Mouse (Mus musculus) Muller cell, postnatal 12 days (primary cell): Measurements from ENCODE around the gene Ccdc173.
A peak's percentile ranks its signal among the peaks of the same experiment; 100 is the strongest.
"Not testable (repeated sequence)": the region's sequence is repeated elsewhere in the genome, so short reads cannot be mapped to it uniquely, and the experiment has no call there.

Experiments used
- DNase-seq: peaks from one replicate; pipeline ENCODE4 v3.0.0-alpha.2; 2015; ENCODE audit errors: inconsistent ontology term

Gene Ccdc173

DNA sequence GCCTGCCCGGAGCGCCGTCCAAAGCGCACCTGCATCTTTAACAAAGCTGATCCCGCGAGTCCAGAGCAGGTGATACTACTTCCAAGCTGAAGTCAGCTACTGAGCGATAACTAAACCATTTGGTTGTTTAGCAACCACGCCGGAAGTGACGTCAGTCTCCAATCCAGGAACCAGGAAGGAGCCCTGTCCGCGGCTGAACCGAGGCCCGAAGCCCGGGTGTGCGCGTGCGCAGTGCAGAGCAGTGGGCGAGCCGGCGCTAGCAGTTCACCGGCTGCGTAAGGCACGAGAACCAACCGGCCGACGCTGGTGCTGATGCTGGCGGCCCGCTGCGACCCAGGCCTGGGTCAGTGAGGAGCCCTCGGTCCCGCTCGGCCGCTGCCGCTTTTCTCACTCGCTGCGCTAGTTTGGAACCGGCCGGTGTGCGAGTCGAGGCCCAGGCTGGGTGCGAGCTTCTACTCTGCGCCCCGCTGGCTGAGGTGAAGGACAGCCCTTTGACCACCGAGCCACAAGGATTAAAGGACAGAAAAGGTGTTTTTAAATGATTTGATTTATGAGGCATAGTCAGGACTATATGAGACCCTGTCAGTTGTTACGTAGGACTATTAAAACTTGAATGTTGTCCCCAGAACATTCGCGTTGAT lies at the start of gene Ccdc173, which contains the start of gene Phospho2:
Gene Ccdc173 (minus strand): TSS at position 147 of the 641 bp plus-strand sequence.
Gene Phospho2 (plus strand): TSS at position 195 of the 641 bp plus-strand sequence.
- DNase-seq = peak; percentile 97

DNA sequence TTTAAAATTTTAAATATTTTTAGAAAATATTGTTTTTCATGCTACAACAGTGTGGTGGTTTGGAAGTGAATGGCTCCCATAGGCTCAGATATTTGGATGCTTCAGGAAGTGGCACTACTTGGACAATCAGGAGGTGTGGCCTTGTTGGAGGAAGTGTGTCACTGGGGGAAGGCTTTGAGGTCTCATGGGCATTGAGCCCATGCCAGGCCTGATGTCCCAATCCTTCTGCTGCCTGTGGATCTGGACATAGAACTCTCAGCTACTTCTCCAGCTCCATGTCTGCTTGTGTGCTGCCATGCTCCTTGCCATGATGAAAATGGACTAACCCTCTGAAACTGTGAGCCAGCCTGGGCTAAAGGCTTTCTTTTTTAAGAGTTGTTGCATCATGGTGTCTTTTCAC lies 49.3 kb upstream of the Ccdc173 start:
- no peak for DNase-seq

DNA sequence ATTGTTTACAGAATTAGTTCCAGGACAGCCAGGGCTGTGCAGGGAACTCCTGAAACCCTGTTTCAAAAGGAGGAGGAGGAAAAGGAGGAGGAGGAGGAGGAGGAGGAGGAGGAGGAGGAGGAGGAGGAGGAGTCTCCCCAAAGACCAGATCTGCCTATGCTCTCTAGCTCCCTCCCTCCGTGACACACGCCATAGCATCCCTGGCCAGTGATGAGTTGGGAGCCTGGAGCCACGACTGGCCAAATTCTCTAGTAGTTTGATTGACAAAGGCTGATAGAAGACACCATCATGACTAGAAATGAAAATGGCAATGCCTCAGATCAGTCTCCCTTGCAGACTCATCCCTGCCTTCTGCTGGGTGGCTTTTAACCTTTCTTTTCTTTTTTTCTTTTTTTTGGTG lies 48.6 kb upstream of the Ccdc173 start:
- DNase-seq = no peak

DNA sequence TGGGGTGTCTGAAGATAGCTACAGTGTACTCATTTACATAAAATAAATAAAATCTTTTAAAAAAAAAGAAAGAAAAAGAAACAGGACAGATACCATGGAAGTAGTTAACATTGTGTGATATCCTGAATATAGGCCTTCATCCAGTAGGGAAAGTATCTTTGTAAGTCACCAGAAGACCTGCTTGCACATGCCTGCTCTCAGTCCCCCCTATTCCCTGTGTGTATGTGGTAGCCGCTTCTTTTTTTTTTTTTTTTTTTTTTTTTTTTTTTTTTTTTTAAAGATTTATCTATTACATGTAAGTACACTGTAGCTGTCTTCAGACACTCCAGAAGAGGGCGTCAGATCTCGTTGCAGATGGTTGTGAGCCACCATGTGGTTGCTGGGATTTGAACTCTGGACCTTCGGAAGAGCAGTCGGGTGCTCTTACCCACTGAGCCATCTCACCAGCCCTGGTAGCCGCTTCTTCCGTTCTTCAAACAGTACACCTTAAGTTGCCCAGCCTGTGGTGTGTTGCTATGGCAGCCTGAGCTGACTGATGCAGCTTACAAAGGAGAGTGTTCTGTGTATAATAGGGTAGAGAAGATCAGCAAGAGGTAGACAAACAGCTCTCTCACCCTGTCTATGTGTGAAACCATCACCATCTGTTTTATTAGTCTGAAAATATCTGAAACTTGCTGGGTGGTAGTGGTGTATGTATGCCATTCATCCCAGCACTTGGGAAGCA lies 48.0 kb upstream of the Ccdc173 start:
- no peak for DNase-seq

- DNase-seq = no peak
Observed at GRCm38 (mm10) chr2:69830116-69830515, 40.7 kb upstream of the Ccdc173 start.

DNA sequence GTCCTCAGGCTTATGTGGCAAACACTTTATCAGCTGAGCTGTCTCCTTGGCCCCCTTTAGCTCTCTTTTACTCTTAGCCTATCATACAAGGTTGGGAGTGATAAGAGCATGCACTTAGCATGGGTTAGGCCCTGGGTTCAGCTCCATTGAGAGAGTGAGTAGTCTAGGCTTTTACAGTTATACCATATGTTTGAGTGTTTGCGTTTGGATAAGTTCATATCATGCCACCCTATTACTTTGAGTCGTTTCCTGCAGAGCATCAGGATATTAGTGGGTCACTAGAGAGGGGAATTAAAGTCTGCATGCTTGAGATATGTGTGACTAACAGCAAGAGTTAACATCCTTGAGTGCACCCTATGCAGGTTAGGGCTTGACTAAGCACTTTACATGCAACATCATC lies 40.3 kb upstream of the Ccdc173 start:
- DNase-seq = no peak

GRCm38 (mm10) chr2:69828031-69828430 lies 38.7 kb upstream of the Ccdc173 start:
- no peak for DNase-seq

DNA sequence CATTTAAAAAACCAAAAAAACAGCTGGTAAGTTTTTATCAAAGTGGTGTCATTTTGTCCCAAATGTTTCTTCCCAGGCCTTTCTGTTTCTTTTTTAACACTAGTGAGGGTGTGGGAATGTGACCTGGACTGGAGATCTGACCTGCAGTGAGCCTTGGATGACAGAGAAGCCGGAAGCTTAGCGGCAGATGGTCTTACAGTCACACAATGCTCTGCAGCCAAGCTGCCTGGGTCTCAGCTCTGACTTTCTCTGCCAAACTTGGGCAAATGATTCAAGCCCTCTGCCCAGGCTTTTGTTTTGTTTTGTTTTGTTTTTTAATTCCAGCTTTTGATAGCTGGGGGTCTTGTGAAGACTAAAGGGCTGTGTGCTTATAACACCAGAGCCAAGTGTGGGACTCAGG lies 37.0 kb upstream of the Ccdc173 start:
- DNase-seq = no peak

DNA sequence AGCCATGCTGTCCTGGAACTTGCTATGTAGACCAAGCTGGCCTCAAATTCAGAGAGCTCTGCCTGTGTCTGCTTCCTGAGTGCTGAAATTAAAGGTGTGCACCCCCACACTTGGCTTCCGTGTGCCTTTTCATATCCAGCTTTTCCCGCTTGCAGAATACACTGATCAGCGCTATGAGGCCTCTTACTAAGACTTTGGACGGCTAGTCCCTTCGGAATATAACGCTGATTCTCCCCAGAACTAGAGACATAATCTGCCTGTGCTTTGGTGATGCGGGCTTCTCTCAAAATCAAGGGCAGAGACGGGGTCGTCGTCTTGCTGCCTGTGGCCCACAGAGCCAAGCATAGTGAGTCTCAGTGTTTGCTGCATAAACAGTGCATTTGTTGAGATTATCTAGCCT lies 36.5 kb upstream of the Ccdc173 start:
- DNase-seq = no peak

DNA sequence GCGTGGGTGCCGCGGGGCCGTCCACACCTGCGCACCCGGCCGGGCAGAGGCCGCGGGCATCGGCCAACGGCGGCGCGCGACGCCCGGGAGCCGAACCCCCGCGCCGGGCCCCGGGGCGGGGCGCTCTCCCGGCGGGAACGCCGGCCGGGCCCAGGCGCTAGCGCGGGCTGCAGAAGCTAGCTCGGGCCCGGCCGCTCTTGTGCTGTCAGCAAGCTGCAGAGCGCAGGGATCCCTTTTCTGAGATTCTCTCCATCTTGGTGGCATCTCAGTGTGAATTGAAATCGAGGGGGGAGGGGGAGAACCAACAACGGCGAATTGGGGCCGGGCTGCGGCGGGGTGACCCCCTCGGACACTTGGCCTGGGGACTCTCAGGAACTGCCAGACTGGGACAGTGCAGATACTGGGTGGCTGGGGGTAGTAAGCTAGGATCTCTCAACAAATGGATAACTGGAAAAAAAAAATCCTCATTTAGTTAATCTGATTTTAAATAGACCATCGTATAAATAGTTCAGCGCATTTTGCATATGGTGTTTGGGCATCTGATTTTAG lies 33.8 kb upstream of the Ccdc173 start:
- DNase-seq = peak; percentile 45

- DNase-seq = peak; percentile 66
Observed at GRCm38 (mm10) chr2:69822361-69823128, 33.2 kb upstream of the Ccdc173 start.

DNA sequence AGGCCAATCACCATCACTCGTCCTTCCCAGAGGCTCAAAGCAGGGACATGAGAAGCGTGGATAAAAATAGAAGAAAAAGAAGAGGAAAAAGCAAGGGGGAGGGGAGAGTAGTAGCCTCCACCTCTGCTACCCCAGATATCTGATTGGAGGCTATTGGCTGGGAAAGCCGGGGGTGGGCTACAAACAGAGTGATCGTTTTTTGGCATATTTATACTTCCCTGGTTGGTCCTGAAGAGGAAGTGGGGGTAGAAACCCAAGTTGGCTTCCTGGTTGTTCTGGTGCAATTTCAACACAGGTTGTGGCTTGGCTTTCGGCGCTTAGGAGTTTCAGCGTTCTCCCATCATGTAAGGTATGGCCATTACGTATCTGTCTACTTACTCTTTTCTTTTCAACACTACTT lies 32.3 kb upstream of the Ccdc173 start, which contains the start of gene Klhl23:
Gene Klhl23 (plus strand): TSS at position 234 of the 400 bp plus-strand sequence.
- no peak for DNase-seq

- no peak for DNase-seq
Observed at GRCm38 (mm10) chr2:69820201-69820600, 30.8 kb upstream of the Ccdc173 start.

DNA sequence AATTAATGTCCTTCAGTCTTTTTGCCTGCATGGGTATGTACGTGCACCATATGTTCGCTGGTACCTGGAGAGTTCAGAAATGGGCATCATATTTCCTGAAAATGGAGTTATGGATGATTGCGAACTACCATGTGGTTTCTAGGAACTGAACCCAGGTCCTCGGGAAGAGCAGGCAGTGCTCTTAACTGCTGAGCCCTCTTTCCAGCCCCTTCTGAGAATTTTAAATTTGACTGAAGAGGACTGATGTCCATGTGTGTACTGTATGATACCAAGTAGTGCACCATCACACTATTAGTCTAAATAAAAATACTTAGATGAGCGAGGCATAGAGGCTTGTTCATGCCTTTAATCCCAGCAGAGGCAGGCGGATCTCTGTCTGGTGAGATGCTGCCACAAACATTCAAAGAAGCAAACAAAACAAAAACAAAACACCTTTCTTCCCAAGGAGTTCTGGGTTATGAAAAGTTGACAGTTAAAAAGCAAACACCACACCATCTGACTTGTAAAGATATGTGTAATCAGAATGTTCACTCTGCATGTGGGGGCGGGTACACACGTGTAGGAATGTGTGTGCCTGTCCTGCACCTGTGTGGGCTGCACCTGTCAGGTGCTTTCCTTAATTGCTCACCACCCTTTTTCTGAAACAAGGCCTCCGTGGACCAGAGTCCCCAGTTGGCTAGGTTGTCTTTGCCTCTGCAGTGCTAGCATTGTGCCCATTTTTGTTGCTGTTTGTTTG lies 29.1 kb upstream of the Ccdc173 start:
- DNase-seq = no peak

GRCm38 (mm10) chr2:69816575-69816974 lies 27.2 kb upstream of the Ccdc173 start:
- no peak for DNase-seq

GRCm38 (mm10) chr2:69811349-69811748 lies 22.0 kb upstream of the Ccdc173 start:
- DNase-seq = not testable (repeated sequence)

DNA sequence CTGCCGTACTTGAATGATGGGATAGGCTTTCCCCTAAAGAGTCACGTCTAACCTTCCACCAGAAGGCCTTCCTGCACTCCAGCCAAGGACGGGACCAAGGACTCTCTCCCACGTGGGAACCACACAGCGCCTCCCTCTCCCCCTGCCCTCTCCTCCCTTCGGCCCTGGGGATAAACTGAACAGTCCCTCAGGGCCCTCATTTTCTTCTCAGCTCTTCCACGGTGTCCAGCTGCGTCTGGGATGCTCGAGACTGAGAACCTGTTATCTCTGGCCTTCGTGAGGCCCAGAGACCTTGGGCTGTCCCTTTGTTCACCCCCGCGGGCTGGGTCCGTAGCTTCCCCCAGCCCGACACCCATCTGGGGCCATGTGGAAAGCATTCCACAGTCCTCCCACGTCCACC lies 20.8 kb upstream of the Ccdc173 start:
- DNase-seq = no peak

GRCm38 (mm10) chr2:69804663-69805062 lies 15.3 kb upstream of the Ccdc173 start:
- not testable (repeated sequence) for DNase-seq

DNA sequence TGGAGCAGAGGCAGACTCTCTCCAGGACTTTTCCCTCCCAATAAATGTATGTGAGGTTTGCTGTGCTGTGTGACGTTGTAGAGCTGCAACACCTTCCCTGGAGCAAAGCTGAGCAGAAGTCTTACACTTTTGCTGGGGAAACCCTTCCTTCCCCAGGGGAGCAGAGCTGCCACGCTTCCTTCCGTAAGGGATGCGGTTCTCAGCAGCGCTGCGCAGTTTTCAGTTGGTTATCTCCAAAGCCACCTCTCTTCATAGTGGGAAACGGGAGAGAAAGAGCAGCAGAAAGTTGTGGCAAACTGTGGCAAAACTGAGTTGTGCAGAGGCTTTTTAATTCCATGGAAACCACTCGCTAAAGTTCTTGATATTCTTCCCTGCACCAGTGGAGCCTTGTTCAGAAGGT lies 14.4 kb upstream of the Ccdc173 start:
- DNase-seq = no peak

GRCm38 (mm10) chr2:69802911-69803312 lies 13.5 kb upstream of the Ccdc173 start:
- peak; percentile 39 for DNase-seq

DNA sequence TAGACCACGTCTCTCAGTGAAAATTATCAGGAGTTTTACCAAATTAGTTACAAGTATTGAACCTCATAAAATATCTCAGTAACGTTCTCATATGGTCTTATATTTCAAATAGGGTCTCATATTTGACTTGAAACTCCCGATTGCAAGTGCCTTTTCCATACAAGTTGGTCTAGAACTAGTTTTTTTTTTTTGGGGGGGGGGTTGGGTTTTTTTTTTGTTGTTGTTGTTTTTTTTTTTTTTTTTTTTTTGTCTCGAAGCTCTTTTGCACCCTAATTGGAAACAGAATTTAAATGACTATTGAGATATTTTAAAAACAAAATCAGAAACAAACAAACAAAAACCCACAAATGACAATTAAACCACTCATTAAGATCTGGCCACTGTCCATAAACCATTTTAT lies 1.3 kb upstream of the Ccdc173 start:
- no peak for DNase-seq
